Mouse (Mus musculus): Measurements from ENCODE around the gene Dmgdh. TPM values are rescaled to one million over a fixed set of nuclear protein-coding genes. Genes with fewer than 3 reads are reported as not detected.

Dmgdh gene
- polyA plus RNA-seq, 1 experiment = 0.72 TPM

- Histone ChIP-seq H3K36me3 (ENCODE audit: control insufficient read depth, insufficient read depth, low read length, poor library complexity, severe bottlenecking) (no peaks in the 10 kb centered on the region), H3K4me3 (ENCODE audit: low read depth, low read length) (no peak overlapping the region), H3K27me3 (ENCODE audit: control insufficient read depth, insufficient read depth, low read length, poor library complexity, severe bottlenecking) (no peaks in the 10 kb centered on the region), H3K9me3 (replicated peaks; ENCODE audit: control insufficient read depth, insufficient read depth, low read length, poor library complexity, severe bottlenecking) (no peaks in the 10 kb centered on the region), H3K27ac (ENCODE audit: insufficient read depth, low read length) (no peak overlapping the region), H3K4me1 (ENCODE audit: control insufficient read depth, insufficient read depth, low read length) (no peaks in the 10 kb centered on the region), H3K9ac (ENCODE audit: low read depth, poor library complexity, severe bottlenecking) (no peak overlapping the region)
- TF ChIP-seq POLR2A (IDR thresholded peaks at IDR 0.05; ENCODE audit: insufficient read depth, low read length) = no peak
- TF ChIP-seq CTCF (IDR thresholded peaks at IDR 0.05; ENCODE audit: low read depth, low read length) = no peak
- TF ChIP-seq EP300 (IDR thresholded peaks at IDR 0.05; ENCODE audit: insufficient read depth, low read depth, low read length) = no peak
Observed at GRCm38 (mm10) chr13:93710325-93710724, 36.1 kb downstream of the Dmgdh start.

GRCm38 (mm10) chr13:93711226-93711625 is 37.0 kb downstream of the Dmgdh start:
- no peak overlapping the region for H3K9ac ChIP-seq (ENCODE audit: low read depth, poor library complexity, severe bottlenecking)
- H3K4me1 ChIP-seq (ENCODE audit: control insufficient read depth, insufficient read depth, low read length) = no peaks in the 10 kb centered on the region

GRCm38 (mm10) chr13:93712362-93712761 is 38.1 kb downstream of the Dmgdh start:
- H3K9me3 ChIP-seq (replicated peaks; ENCODE audit: control insufficient read depth, insufficient read depth, low read length, poor library complexity, severe bottlenecking) = no peaks in the 10 kb centered on the region
- H3K27ac ChIP-seq (ENCODE audit: insufficient read depth, low read length) = no peak overlapping the region
- H3K4me1 ChIP-seq (ENCODE audit: control insufficient read depth, insufficient read depth, low read length) = no peaks in the 10 kb centered on the region
- no peak overlapping the region for H3K4me3 ChIP-seq (ENCODE audit: low read depth, low read length)
- no peaks in the 10 kb centered on the region for H3K27me3 ChIP-seq (ENCODE audit: control insufficient read depth, insufficient read depth, low read length, poor library complexity, severe bottlenecking)
- no peak for TF ChIP-seq POLR2A (IDR thresholded peaks at IDR 0.05; ENCODE audit: insufficient read depth, low read length)
- no peak for TF ChIP-seq EP300 (IDR thresholded peaks at IDR 0.05; ENCODE audit: insufficient read depth, low read depth, low read length)
- H3K36me3 ChIP-seq (ENCODE audit: control insufficient read depth, insufficient read depth, low read length, poor library complexity, severe bottlenecking) = no peaks in the 10 kb centered on the region
- H3K9ac ChIP-seq (ENCODE audit: low read depth, poor library complexity, severe bottlenecking) = no peak overlapping the region

More at GRCm38 (mm10) chr13:93711226-93711625, 37.0 kb downstream of the Dmgdh start:
- H3K36me3 ChIP-seq (ENCODE audit: control insufficient read depth, insufficient read depth, low read length, poor library complexity, severe bottlenecking) = no peaks in the 10 kb centered on the region
- no peak for TF ChIP-seq CTCF (IDR thresholded peaks at IDR 0.05; ENCODE audit: low read depth, low read length)
- TF ChIP-seq EP300 (IDR thresholded peaks at IDR 0.05; ENCODE audit: insufficient read depth, low read depth, low read length) = no peak
- no peak for TF ChIP-seq POLR2A (IDR thresholded peaks at IDR 0.05; ENCODE audit: insufficient read depth, low read length)
- H3K27ac ChIP-seq (ENCODE audit: insufficient read depth, low read length) = no peak overlapping the region
- no peaks in the 10 kb centered on the region for H3K9me3 ChIP-seq (replicated peaks; ENCODE audit: control insufficient read depth, insufficient read depth, low read length, poor library complexity, severe bottlenecking)
- H3K4me3 ChIP-seq (ENCODE audit: low read depth, low read length) = no peak overlapping the region
- H3K27me3 ChIP-seq (ENCODE audit: control insufficient read depth, insufficient read depth, low read length, poor library complexity, severe bottlenecking) = no peaks in the 10 kb centered on the region

GRCm38 (mm10) chr13:93713826-93714225 is 39.6 kb downstream of the Dmgdh start:
- no peak overlapping the region for H3K27ac ChIP-seq (ENCODE audit: insufficient read depth, low read length)
- no peak for TF ChIP-seq POLR2A (IDR thresholded peaks at IDR 0.05; ENCODE audit: insufficient read depth, low read length)
- TF ChIP-seq EP300 (IDR thresholded peaks at IDR 0.05; ENCODE audit: insufficient read depth, low read depth, low read length) = no peak
- TF ChIP-seq CTCF (IDR thresholded peaks at IDR 0.05; ENCODE audit: low read depth, low read length) = no peak

DNA sequence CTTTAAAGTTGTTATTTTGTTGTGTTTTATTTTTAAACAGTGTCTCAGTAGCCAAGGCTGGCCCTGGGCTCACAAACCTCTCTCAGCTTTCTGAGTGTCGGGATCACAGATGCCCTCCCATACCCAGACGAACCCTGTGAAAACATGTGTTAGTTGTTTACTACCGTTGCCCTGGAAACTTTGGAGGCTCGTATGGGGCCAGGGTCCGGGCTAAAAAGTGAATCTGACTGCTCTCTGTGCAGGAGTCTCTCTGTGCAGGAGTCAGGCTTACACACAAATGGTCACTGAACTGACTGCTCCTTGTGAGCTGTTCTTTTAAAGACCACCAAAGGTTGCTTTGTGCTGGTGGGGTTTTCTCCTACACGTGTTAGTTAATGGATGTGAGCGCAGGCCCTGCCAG is 42.9 kb downstream of the Dmgdh start:
- TF ChIP-seq EP300 (IDR thresholded peaks at IDR 0.05; ENCODE audit: insufficient read depth, low read depth, low read length) (no peak), CTCF (IDR thresholded peaks at IDR 0.05; ENCODE audit: low read depth, low read length) (no peak), POLR2A (IDR thresholded peaks at IDR 0.05; ENCODE audit: insufficient read depth, low read length) (no peak)
- H3K4me3 ChIP-seq (ENCODE audit: low read depth, low read length) = no peak overlapping the region
- H3K9me3 ChIP-seq (replicated peaks; ENCODE audit: control insufficient read depth, insufficient read depth, low read length, poor library complexity, severe bottlenecking) = no peaks in the 10 kb centered on the region
- no peaks in the 10 kb centered on the region for H3K36me3 ChIP-seq (ENCODE audit: control insufficient read depth, insufficient read depth, low read length, poor library complexity, severe bottlenecking)
- no peaks in the 10 kb centered on the region for H3K27me3 ChIP-seq (ENCODE audit: control insufficient read depth, insufficient read depth, low read length, poor library complexity, severe bottlenecking)
- H3K9ac ChIP-seq (ENCODE audit: low read depth, poor library complexity, severe bottlenecking) = no peak overlapping the region
- H3K27ac ChIP-seq (ENCODE audit: insufficient read depth, low read length) = no peak overlapping the region
- H3K4me1 ChIP-seq (ENCODE audit: control insufficient read depth, insufficient read depth, low read length) = no peaks in the 10 kb centered on the region

More at GRCm38 (mm10) chr13:93713826-93714225, 39.6 kb downstream of the Dmgdh start:
- Histone ChIP-seq H3K9ac (ENCODE audit: low read depth, poor library complexity, severe bottlenecking) (no peak overlapping the region), H3K4me3 (ENCODE audit: low read depth, low read length) (no peak overlapping the region), H3K4me1 (ENCODE audit: control insufficient read depth, insufficient read depth, low read length) (no peaks in the 10 kb centered on the region), H3K36me3 (ENCODE audit: control insufficient read depth, insufficient read depth, low read length, poor library complexity, severe bottlenecking) (no peaks in the 10 kb centered on the region), H3K9me3 (replicated peaks; ENCODE audit: control insufficient read depth, insufficient read depth, low read length, poor library complexity, severe bottlenecking) (no peaks in the 10 kb centered on the region), H3K27me3 (ENCODE audit: control insufficient read depth, insufficient read depth, low read length, poor library complexity, severe bottlenecking) (no peaks in the 10 kb centered on the region)

DNA sequence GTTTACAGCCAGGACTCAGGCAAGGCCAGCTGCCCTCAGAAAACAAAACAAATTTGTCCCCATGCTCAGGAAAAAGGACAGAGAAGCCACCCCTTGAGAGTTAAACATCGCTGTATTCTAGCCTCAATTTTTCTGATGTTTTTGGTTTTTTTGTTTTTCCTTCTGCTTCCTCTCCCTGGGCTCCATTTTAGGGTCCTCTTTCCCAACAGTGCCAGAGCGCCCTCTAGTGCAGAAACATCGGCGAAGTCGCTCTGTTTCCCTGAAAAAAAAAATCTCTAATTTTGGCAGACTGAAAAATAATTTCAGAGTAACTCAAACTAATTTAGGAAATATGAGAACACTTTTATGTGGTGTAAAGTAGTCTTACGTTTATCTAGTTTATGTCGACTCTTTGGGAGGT is 44.7 kb downstream of the Dmgdh start:
- no peak for TF ChIP-seq POLR2A (IDR thresholded peaks at IDR 0.05; ENCODE audit: insufficient read depth, low read length)
- peak; percentile 67 for TF ChIP-seq CTCF (IDR thresholded peaks at IDR 0.05; ENCODE audit: low read depth, low read length)
- H3K9me3 ChIP-seq (replicated peaks; ENCODE audit: control insufficient read depth, insufficient read depth, low read length, poor library complexity, severe bottlenecking) = no peaks in the 10 kb centered on the region
- no peaks in the 10 kb centered on the region for H3K27me3 ChIP-seq (ENCODE audit: control insufficient read depth, insufficient read depth, low read length, poor library complexity, severe bottlenecking)
- H3K9ac ChIP-seq (ENCODE audit: low read depth, poor library complexity, severe bottlenecking) = no peak overlapping the region
- no peak overlapping the region for H3K27ac ChIP-seq (ENCODE audit: insufficient read depth, low read length)
- H3K36me3 ChIP-seq (ENCODE audit: control insufficient read depth, insufficient read depth, low read length, poor library complexity, severe bottlenecking) = no peaks in the 10 kb centered on the region
- no peak overlapping the region for H3K4me3 ChIP-seq (ENCODE audit: low read depth, low read length)
- H3K4me1 ChIP-seq (ENCODE audit: control insufficient read depth, insufficient read depth, low read length) = no peaks in the 10 kb centered on the region
